ENCODE assay signal across 28 mouse cellular contexts in the genomic region with DNA sequence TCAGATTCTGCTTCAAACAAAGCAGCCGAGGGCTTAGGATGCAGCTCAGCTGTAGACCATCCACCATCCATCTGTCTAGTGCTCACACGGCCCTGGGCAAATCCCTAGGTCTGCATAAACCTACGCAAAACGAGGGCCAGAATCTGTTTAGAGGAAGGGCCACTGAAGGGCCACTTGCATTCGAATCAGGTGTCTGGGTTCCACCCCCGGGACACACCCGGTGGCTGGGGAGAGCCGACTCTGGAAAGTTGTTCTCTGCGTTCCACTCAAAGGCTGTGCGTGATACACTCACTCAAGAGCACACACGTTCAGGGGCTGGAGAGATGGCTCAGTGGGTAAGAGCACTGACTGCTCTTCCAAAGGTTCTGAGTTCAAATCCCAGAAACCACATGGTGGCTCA. TPM values are rescaled to one million over a fixed set of nuclear protein-coding genes. Genes with fewer than 3 reads are reported as not detected.
DNase-seq lines count a peak whose midpoint lies in the region; TF ChIP-seq lines count a peak whose summit lies in the region.
"Had no signal": no experiment of that assay in that cellular context is flagged by ENCODE, and none has a peak within 500 bp of the region (broad histone marks: within the 10 kb centered on the region; RNA-seq: fewer than 3 reads in every experiment).

No protein-coding gene starts in this region.

- peak; percentile 1 for DNase-seq in embryo, embryonic 10 days (ENCODE audit: low spot score)
- DNase-seq in embryo, embryonic 11 days, result no peak
- DNase-seq in MEL (ENCODE audit: low read depth, low spot score) (no peak), ZHBTc4 (ENCODE audit: low read depth, low spot score) (peak; percentile 74), adipocyte (ENCODE audit: low spot score) (no peak)
- DNase-seq in thymus, postnatal 14 days, result no peak
- DNase-seq in cerebellum, adult 2 months, result no peak
- DNase-seq: adrenal gland, postnatal 10 days; adrenal gland, postnatal 36 days; cerebellum, adult 8-10 months; cerebellum, postnatal 10 days; forebrain, postnatal 0 days; gastrocnemius, adult 2 months; gastrocnemius, postnatal 14 days; heart, adult 18-20 months; heart, postnatal 10 days; heart, postnatal 36 days; kidney, adult 11 months; kidney, adult 8-10 months had no signal

- 79% methylated on average over 11 of the region's 11 CpGs for WGBS in cerebellum, adult 2 months

- TF ChIP-seq RAD21 in MEL (IDR thresholded peaks at IDR 0.05; ENCODE audit: low read depth, low read length), result no peak

- H3K27ac ChIP-seq in ES-Bruce4 (ENCODE audit: insufficient read depth, low read length), result no peak overlapping the region
- no peak overlapping the region for H3K27ac ChIP-seq in MEL (ENCODE audit: control insufficient read depth, low read depth, low read length)
- no peak overlapping the region for H3K27ac ChIP-seq in cerebellum, adult 2 months (ENCODE audit: insufficient read depth, low read length)
- H3K27ac ChIP-seq: embryonic facial prominence, embryonic 10.5 days; embryonic facial prominence, embryonic 13.5 days; gastrocnemius, adult 2 months; heart, embryonic 15.5 days; hindbrain, embryonic 10.5 days; hindbrain, embryonic 13.5 days; intestine, embryonic 15.5 days had no signal

- H3K4me1 ChIP-seq in ES-Bruce4 (ENCODE audit: control insufficient read depth, insufficient read depth, low read length), result no peaks in the 10 kb centered on the region
- peaks cover 0 to 3% of the 10 kb centered on the region in 2 experiments; a peak in 1 of 4 replicates for H3K4me1 ChIP-seq in MEL (ENCODE audit: control insufficient read depth in 1 of 2, insufficient read depth in 2 of 2, low read length in 2 of 2)
- peaks cover 8% of the 10 kb centered on the region; the same call in 1 of the 2 replicates for H3K4me1 ChIP-seq in cerebellum, adult 2 months (ENCODE audit: control insufficient read depth, insufficient read depth, low read length)

- no peaks in the 10 kb centered on the region for H3K9me3 ChIP-seq in ES-Bruce4 (replicated peaks; ENCODE audit: control insufficient read depth, insufficient read depth, low read length, poor library complexity, severe bottlenecking)
- no peaks in the 10 kb centered on the region for H3K9me3 ChIP-seq in MEL (replicated peaks; ENCODE audit: insufficient read depth, low read length)
- H3K9me3 ChIP-seq: embryonic facial prominence, embryonic 10.5 days; embryonic facial prominence, embryonic 13.5 days; heart, embryonic 12.5 days; heart, embryonic 15.5 days; hindbrain, embryonic 10.5 days; hindbrain, embryonic 13.5 days; intestine, embryonic 15.5 days had no signal

- H3K79me2 ChIP-seq in MEL (ENCODE audit: control insufficient read depth, insufficient read depth, low read length, poor library complexity), result no peaks in the 10 kb centered on the region

- TF ChIP-seq POLR2A in ES-Bruce4 (IDR thresholded peaks at IDR 0.05; ENCODE audit: insufficient read depth, low read length) (no peak), MEL (IDR thresholded peaks at IDR 0.05; ENCODE audit: control insufficient read depth in 1 of 2, insufficient read depth in 1 of 2, low read depth in 1 of 2, low read length in 2 of 2, poor library complexity in 1 of 2) (no peak)
- no peak for TF ChIP-seq POLR2A in cerebellum, adult 2 months (IDR thresholded peaks at IDR 0.05; ENCODE audit: borderline replicate concordance, insufficient read depth, low read length)

- TF ChIP-seq EP300 in ES-Bruce4 (IDR thresholded peaks at IDR 0.05; ENCODE audit: insufficient read depth, low read depth, low read length), result no peak
- TF ChIP-seq EP300 in MEL (IDR thresholded peaks at IDR 0.05; ENCODE audit: low read depth in 1 of 2, low read length in 2 of 2), result no peak

- H3K27me3 ChIP-seq in ES-Bruce4 (ENCODE audit: control insufficient read depth, insufficient read depth, low read length, poor library complexity, severe bottlenecking), result no peaks in the 10 kb centered on the region
- no peaks in the 10 kb centered on the region for H3K27me3 ChIP-seq in MEL (ENCODE audit: control insufficient read depth in 1 of 2, insufficient read depth in 2 of 2, low read length in 2 of 2)
- H3K27me3 ChIP-seq in cerebellum, adult 2 months (ENCODE audit: control insufficient read depth, insufficient read depth, low read length), result no peaks in the 10 kb centered on the region
- H3K27me3 ChIP-seq: embryonic facial prominence, embryonic 13.5 days; heart, embryonic 12.5 days; heart, embryonic 15.5 days; hindbrain, embryonic 13.5 days; intestine, embryonic 15.5 days had no signal

- no peak for TF ChIP-seq CTCF in ES-Bruce4 (IDR thresholded peaks at IDR 0.05; ENCODE audit: low read depth, low read length)
- TF ChIP-seq CTCF in MEL (IDR thresholded peaks at IDR 0.05 in 2 of 3, conservative IDR thresholded peaks at IDR 0.05 in 1 of 3; ENCODE audit: control insufficient read depth in 1 of 3, insufficient read depth in 1 of 3, low read depth in 2 of 3, low read length in 3 of 3, poor library complexity in 1 of 3, severe bottlenecking in 1 of 3), result no peak
- no peak for TF ChIP-seq CTCF in cerebellum, adult 2 months (IDR thresholded peaks at IDR 0.05; ENCODE audit: borderline replicate concordance, insufficient read depth, low read depth, low read length)

- H3K36me3 ChIP-seq in ES-Bruce4 (ENCODE audit: control insufficient read depth, insufficient read depth, low read length, poor library complexity, severe bottlenecking), result no peaks in the 10 kb centered on the region
- no peaks in the 10 kb centered on the region for H3K36me3 ChIP-seq in MEL (ENCODE audit: control insufficient read depth in 1 of 2, insufficient read depth in 2 of 2, low read length in 2 of 2)
- H3K36me3 ChIP-seq: embryonic facial prominence, embryonic 10.5 days; embryonic facial prominence, embryonic 13.5 days; heart, embryonic 12.5 days; heart, embryonic 15.5 days; hindbrain, embryonic 10.5 days; hindbrain, embryonic 13.5 days; intestine, embryonic 15.5 days had no signal

- H3K4me3 ChIP-seq in ES-Bruce4 (ENCODE audit: low read depth, low read length) (peak overlapping the region; percentile 38), MEL (ENCODE audit: control insufficient read depth in 1 of 2, insufficient read depth in 1 of 2, low read depth in 2 of 2, low read length in 2 of 2) (no peak overlapping the region)
- no peak overlapping the region for H3K4me3 ChIP-seq in cerebellum, adult 2 months (replicated peaks; ENCODE audit: insufficient read depth, low read depth, low read length)
- H3K4me3 ChIP-seq: embryonic facial prominence, embryonic 10.5 days; embryonic facial prominence, embryonic 13.5 days; erythroblast, embryonic 14.5 days; gastrocnemius, adult 2 months; heart, embryonic 12.5 days; heart, embryonic 15.5 days; hindbrain, embryonic 10.5 days; hindbrain, embryonic 13.5 days; intestine, embryonic 15.5 days had no signal

- H3K9ac ChIP-seq in ES-Bruce4 (ENCODE audit: low read depth, poor library complexity, severe bottlenecking) (no peak overlapping the region), MEL (ENCODE audit: control insufficient read depth, low read depth, low read length, poor library complexity, severe bottlenecking) (no peak overlapping the region)
- H3K9ac ChIP-seq: embryonic facial prominence, embryonic 13.5 days; forebrain, postnatal 0 days; heart, embryonic 12.5 days; heart, embryonic 15.5 days; hindbrain, embryonic 13.5 days; intestine, embryonic 15.5 days had no signal

TF ChIP-seq in MEL, 35 proteins besides CTCF, POLR2A, EP300 and RAD21:
- TF ChIP-seq MAZ (IDR thresholded peaks at IDR 0.05; ENCODE audit: low read depth, low read length), result no peak
- TF ChIP-seq TBP (IDR thresholded peaks at IDR 0.05; ENCODE audit: low read depth, low read length), result 0 out of 2 replicates have a peak, but pooled peaks have one; percentile 23

RNA-seq across cellular contexts. Expression of a gene that starts 20.1 kb away (rescaled TPM):
- polyA plus RNA-seq in ES-Bruce4 (2011; ENCODE audit: insufficient read depth, insufficient read length, low read depth, missing spikeins) (456 and 495 TPM in 2 replicates), MEL (2012; ENCODE audit: insufficient read depth in 1 of 2, insufficient read length in 2 of 2, low read depth in 1 of 2, low replicate concordance in 2 of 2, missing spikeins in 1 of 2) (100 to 1,000 TPM; 310 to 471 TPM)
- 158 and 177 TPM in 2 replicates for total RNA-seq in MEL (2012; rRNA removed)
- 122 TPM in 2 replicates for polyA plus RNA-seq in cerebellum, adult 2 months (2012; rRNA removed)

RNA-seq across cellular contexts. Expression of a gene that starts 33.5 kb away (rescaled TPM):
- polyA plus RNA-seq in ES-Bruce4 (2011; ENCODE audit: insufficient read depth, insufficient read length, low read depth, missing spikeins) (29.0 and 31.9 TPM in 2 replicates), MEL (2012; ENCODE audit: insufficient read depth in 1 of 2, insufficient read length in 2 of 2, low read depth in 1 of 2, low replicate concordance in 2 of 2, missing spikeins in 1 of 2) (10 to 100 TPM in 1 of 2 experiments, not detected in 1; 58.2 TPM)
- 15.4 and 16.4 TPM in 2 replicates for total RNA-seq in MEL (2012; rRNA removed)
- 274 and 283 TPM in 2 replicates for polyA plus RNA-seq in cerebellum, adult 2 months (2012; rRNA removed)

RNA-seq across cellular contexts. Expression of a gene that starts 39.5 kb away (rescaled TPM):
- polyA plus RNA-seq in ES-Bruce4 (2011; ENCODE audit: insufficient read depth, insufficient read length, low read depth, missing spikeins) (62.8 TPM in 2 replicates), MEL (2012; ENCODE audit: insufficient read depth in 1 of 2, insufficient read length in 2 of 2, low read depth in 1 of 2, low replicate concordance in 2 of 2, missing spikeins in 1 of 2) (10 to 100 TPM in 1 of 2 experiments, not detected in 1; 72.0 TPM)
- 66.6 and 71.0 TPM in 2 replicates for total RNA-seq in MEL (2012; rRNA removed)
- 175 TPM in 2 replicates for polyA plus RNA-seq in cerebellum, adult 2 months (2012; rRNA removed)

RNA-seq across cellular contexts. Expression of a gene that starts 59.3 kb away (rescaled TPM):
- polyA plus RNA-seq in ES-Bruce4 (2011; ENCODE audit: insufficient read depth, insufficient read length, low read depth, missing spikeins) (5.5 and 6.0 TPM in 2 replicates), MEL (2012; ENCODE audit: insufficient read depth in 1 of 2, insufficient read length in 2 of 2, low read depth in 1 of 2, low replicate concordance in 2 of 2, missing spikeins in 1 of 2) (1 to 10 TPM in 1 of 2 experiments, not detected in 1; 1.3 TPM)
- total RNA-seq in MEL (2012; rRNA removed), result 0.31 and 0.56 TPM in 2 replicates
- polyA plus RNA-seq in cerebellum, adult 2 months (2012; rRNA removed), result 1.6 and 2.0 TPM in 2 replicates

Comparison
In these comparisons a context has a peak if more than half of its experiments do, and no peak if none do; other contexts are left out.
1. DNase-seq: peak in embryo, embryonic 10 days (single experiment) and ZHBTc4 (single experiment); none in embryo, embryonic 11 days (single experiment), MEL (single experiment), thymus, postnatal 14 days (single experiment), cerebellum, adult 2 months (0 of 2) and adipocyte (single experiment).